Mouse (Mus musculus): Measurements from ENCODE around the gene P4ha2.

DNA sequence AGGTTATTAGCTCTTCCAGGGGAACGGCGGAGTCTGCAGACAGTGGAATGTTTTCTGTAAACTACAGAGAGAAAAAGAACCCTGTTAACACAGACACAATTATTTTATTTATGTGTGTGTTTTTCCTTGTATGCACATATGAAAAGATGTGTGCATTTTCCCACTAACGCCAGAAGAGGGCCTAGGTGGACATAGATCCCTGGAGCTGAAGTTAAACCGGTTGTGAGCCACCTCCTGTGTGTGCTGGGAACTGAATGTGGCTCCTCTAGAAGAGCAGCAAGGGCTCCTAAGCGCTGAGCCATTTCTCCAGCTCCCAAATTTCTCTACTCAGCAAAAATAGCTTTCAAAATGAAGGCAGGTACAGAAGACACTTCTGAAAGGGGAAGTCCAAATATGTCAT lies 14.1 kb upstream of the P4ha2 start:
- no peak for TF ChIP-seq CTCF (IDR thresholded peaks at IDR 0.05; ENCODE audit: low read depth, low read length)
- TF ChIP-seq POLR2A (IDR thresholded peaks at IDR 0.05; ENCODE audit: extremely low read depth, insufficient read depth, low read length): no peak
